Mouse (Mus musculus): Measurements from ENCODE around the gene Abca13. TPM values are rescaled to one million over a fixed set of nuclear protein-coding genes. Genes with fewer than 3 reads are reported as not detected.

Abca13 gene
- not detected in 2 replicates for polyA plus RNA-seq (2015; fragmentation: Nextera tagmentation; extraction: Ambion mirVana)

DNA sequence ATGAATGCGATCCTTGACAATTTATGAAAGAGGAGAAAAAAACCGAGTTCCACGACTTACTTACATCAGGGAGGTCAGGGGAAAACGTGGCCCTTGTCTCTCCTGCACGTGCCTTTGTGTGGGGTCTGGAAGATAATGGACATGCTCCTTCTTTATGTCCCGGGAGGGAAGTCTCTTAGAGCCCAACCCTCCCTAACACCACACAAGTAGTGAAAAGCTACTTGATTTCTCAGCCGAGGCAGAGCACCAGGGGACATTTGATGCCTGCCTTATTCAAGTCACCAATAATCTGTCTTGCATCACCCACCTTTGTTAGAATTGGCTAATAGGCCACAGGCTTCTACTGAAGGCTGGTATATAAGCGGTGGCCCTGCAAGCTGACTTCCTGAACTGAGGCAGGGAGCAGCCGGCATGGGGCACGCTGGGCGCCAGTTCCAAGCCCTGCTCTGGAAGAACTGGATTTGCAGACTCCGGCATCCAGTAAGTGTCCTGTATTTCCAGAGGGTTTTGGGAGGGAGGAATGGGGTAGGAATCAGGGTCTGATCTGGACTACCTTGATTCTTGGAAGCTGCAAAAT lies at the start of gene Abca13:
Gene Abca13 (plus strand): TSS at position 388 of the 577 bp plus-strand sequence.

Other genes starting within 250 kb of the Abca13 start
- not detected in 2 replicates for gene Pkd1l1, start 218.7 kb upstream of the Abca13 start, polyA plus RNA-seq (2015; fragmentation: Nextera tagmentation; extraction: Ambion mirVana)
- 4.9 and 5.3 TPM in 2 replicates for gene Hus1, start 180.8 kb upstream of the Abca13 start, polyA plus RNA-seq (2015; fragmentation: Nextera tagmentation; extraction: Ambion mirVana)
- gene Gm11992, start 143.3 kb upstream of the Abca13 start, polyA plus RNA-seq (2015; fragmentation: Nextera tagmentation; extraction: Ambion mirVana) = 0.17 and 0.52 TPM in 2 replicates
- 0.15 TPM in 1 of 2 replicates, not detected in the other for gene Sun3, start 143.0 kb upstream of the Abca13 start, polyA plus RNA-seq (2015; fragmentation: Nextera tagmentation; extraction: Ambion mirVana)
- gene Upp1, start 73.8 kb upstream of the Abca13 start, polyA plus RNA-seq (2015; fragmentation: Nextera tagmentation; extraction: Ambion mirVana) = 7.8 TPM in 2 replicates

All from skeletal muscle tissue, postnatal 0 days (tissue).